Mouse (Mus musculus): ENCODE data around the gene Rapgef2.

Gene Rapgef2

GRCm38 (mm10) chr3:79022690-79023089 is 263.6 kb downstream of the Rapgef2 start:
- DNase-seq (ENCODE audit: low spot score): no peak

GRCm38 (mm10) chr3:79017440-79017839 is 268.9 kb downstream of the Rapgef2 start:
- DNase-seq (ENCODE audit: low spot score): no peak

- no peak for DNase-seq (ENCODE audit: low spot score)
Observed at GRCm38 (mm10) chr3:79016830-79017229, 269.5 kb downstream of the Rapgef2 start.

- no peak for DNase-seq (ENCODE audit: low spot score)
Observed at GRCm38 (mm10) chr3:79015621-79016474, 270.5 kb downstream of the Rapgef2 start.

All from embryo, embryonic 10.5 days (tissue).